Comparison of ENCODE assay signal across 8 mouse cellular contexts in genomic region chr4:133601721-133602218, GRCm38 (mm10). TPM values are rescaled to one million over a fixed set of nuclear protein-coding genes. Genes with fewer than 3 reads are reported as not detected.
DNase-seq lines count a peak whose midpoint lies in the region; ATAC-seq and TF ChIP-seq lines count a peak whose summit lies in the region.

Gene Sfn (minus strand): TSS chr4:133602168.

- TF ChIP-seq POLR2A in MEL (IDR thresholded peaks at IDR 0.05; ENCODE audit: control insufficient read depth in 1 of 2, insufficient read depth in 1 of 2, low read depth in 1 of 2, low read length in 2 of 2, poor library complexity in 1 of 2), result no peak
- 0 out of 2 replicates have a peak, but pooled peaks have one; percentile 43 for TF ChIP-seq POLR2A in limb, embryonic 14.5 days (IDR thresholded peaks at IDR 0.05; ENCODE audit: borderline replicate concordance, extremely low read depth, insufficient read depth, insufficient read length)

- no peaks in the 10 kb centered on the region for H3K27me3 ChIP-seq in MEL (ENCODE audit: control insufficient read depth in 1 of 2, insufficient read depth in 2 of 2, low read length in 2 of 2)
- peaks cover 53% of the 10 kb centered on the region for H3K27me3 ChIP-seq in embryonic facial prominence, embryonic 12.5 days
- peaks cover 67% of the 10 kb centered on the region for H3K27me3 ChIP-seq in hindbrain, embryonic 13.5 days
- H3K27me3 ChIP-seq in limb, embryonic 14.5 days (ENCODE audit: control insufficient read depth, insufficient read depth, low read length), result peaks cover 35% of the 10 kb centered on the region

- H3K9ac ChIP-seq in MEL (ENCODE audit: control insufficient read depth, low read depth, low read length, poor library complexity, severe bottlenecking), result no peak within 1 kb of the TSS
- no peak within 1 kb of the TSS for H3K9ac ChIP-seq in embryonic facial prominence, embryonic 12.5 days
- no peak within 1 kb of the TSS for H3K9ac ChIP-seq in hindbrain, embryonic 13.5 days
- H3K9ac ChIP-seq in limb, embryonic 14.5 days (ENCODE audit: low read depth, low read length, severe bottlenecking), result peak within 1 kb of the TSS; percentile 21; the same call in 1 of the 2 replicates

- no peaks in the 10 kb centered on the region; a peak in 1 of 4 replicates for H3K36me3 ChIP-seq in MEL (ENCODE audit: control insufficient read depth in 1 of 2, insufficient read depth in 2 of 2, low read length in 2 of 2)
- H3K36me3 ChIP-seq in embryonic facial prominence, embryonic 12.5 days, result peaks cover 25% of the 10 kb centered on the region
- H3K36me3 ChIP-seq in hindbrain, embryonic 13.5 days, result peaks cover 31% of the 10 kb centered on the region
- peaks cover 30% of the 10 kb centered on the region for H3K36me3 ChIP-seq in limb, embryonic 14.5 days (ENCODE audit: control insufficient read depth, insufficient read depth, low read length)

- WGBS in embryonic facial prominence, embryonic 12.5 days, result 2% methylated on average over 16 of the region's 16 CpGs
- WGBS in hindbrain, embryonic 13.5 days, result 3% methylated on average over 16 of the region's 16 CpGs
- WGBS in limb, embryonic 14.5 days, result 2% methylated on average over 16 of the region's 16 CpGs

- no peak within 1 kb of the TSS for H3K27ac ChIP-seq in MEL (ENCODE audit: control insufficient read depth, low read depth, low read length)
- 0 out of 2 replicates have a peak within 1 kb of the TSS, but pooled peaks have one; percentile 17 for H3K27ac ChIP-seq in embryonic facial prominence, embryonic 12.5 days
- H3K27ac ChIP-seq in hindbrain, embryonic 13.5 days, result no peak within 1 kb of the TSS
- no peak within 1 kb of the TSS for H3K27ac ChIP-seq in limb, embryonic 14.5 days (replicated peaks; ENCODE audit: low read depth, low read length)

- no peak within 1 kb of the TSS for H3K4me3 ChIP-seq in MEL (ENCODE audit: control insufficient read depth in 1 of 2, insufficient read depth in 1 of 2, low read depth in 2 of 2, low read length in 2 of 2)
- H3K4me3 ChIP-seq in embryonic facial prominence, embryonic 12.5 days, result peak within 1 kb of the TSS; percentile 27
- H3K4me3 ChIP-seq in hindbrain, embryonic 13.5 days, result peak within 1 kb of the TSS; percentile 11
- peak within 1 kb of the TSS; percentile 19 for H3K4me3 ChIP-seq in limb, embryonic 14.5 days (replicated peaks; ENCODE audit: low read length)

- H3K9me3 ChIP-seq in MEL (replicated peaks; ENCODE audit: insufficient read depth, low read length), result no peaks in the 10 kb centered on the region
- no peaks in the 10 kb centered on the region for H3K9me3 ChIP-seq in embryonic facial prominence, embryonic 12.5 days
- H3K9me3 ChIP-seq in hindbrain, embryonic 13.5 days, result no peaks in the 10 kb centered on the region
- no peaks in the 10 kb centered on the region for H3K9me3 ChIP-seq in limb, embryonic 14.5 days (ENCODE audit: control insufficient read depth, low read length)

- DNase-seq in CD4-positive helper T cell, adult 2 months (ENCODE audit: low read depth, low spot score), result peak; percentile 82
- DNase-seq in MEL (ENCODE audit: low read depth, low spot score), result no peak
- peak; percentile 70 for DNase-seq in limb, embryonic 14.5 days (ENCODE audit: low spot score)
- DNase-seq in natural killer cell, adult 2 months (ENCODE audit: low spot score in 2 of 2), result peak; percentile 33 to 74
- peak; percentile 85 for DNase-seq in thymus, postnatal 4 days
- no peak for DNase-seq in right cerebral cortex, adult 2 months (ENCODE audit: low spot score in 2 of 2)

- peaks cover 0 to 3% of the 10 kb centered on the region in 2 experiments; a peak in 1 of 4 replicates for H3K4me1 ChIP-seq in MEL (ENCODE audit: control insufficient read depth in 1 of 2, insufficient read depth in 2 of 2, low read length in 2 of 2)
- peaks cover 4% of the 10 kb centered on the region; the same call in 1 of the 2 replicates for H3K4me1 ChIP-seq in embryonic facial prominence, embryonic 12.5 days
- H3K4me1 ChIP-seq in hindbrain, embryonic 13.5 days (replicated peaks), result peaks cover 17% of the 10 kb centered on the region
- peaks cover 4% of the 10 kb centered on the region; the same call in 1 of the 2 replicates for H3K4me1 ChIP-seq in limb, embryonic 14.5 days (ENCODE audit: control insufficient read depth, insufficient read depth, low read length)

- peak within 1 kb of the TSS; percentile 30 for H3K4me2 ChIP-seq in embryonic facial prominence, embryonic 12.5 days (replicated peaks)
- H3K4me2 ChIP-seq in hindbrain, embryonic 13.5 days, result peak within 1 kb of the TSS; percentile 19; the same call in 1 of the 2 replicates
- H3K4me2 ChIP-seq in limb, embryonic 14.5 days (replicated peaks; ENCODE audit: low read depth, low read length, severe bottlenecking), result peak within 1 kb of the TSS; percentile 32; the same call in 1 of the 2 replicates

- TF ChIP-seq CTCF in MEL (IDR thresholded peaks at IDR 0.05 in 2 of 3, conservative IDR thresholded peaks at IDR 0.05 in 1 of 3; ENCODE audit: control insufficient read depth in 1 of 3, insufficient read depth in 1 of 3, low read depth in 2 of 3, low read length in 3 of 3, poor library complexity in 1 of 3, severe bottlenecking in 1 of 3), result peak; percentile 39 to 64 (median 54)

- no peak for ATAC-seq in embryonic facial prominence, embryonic 12.5 days (ENCODE audit: insufficient number of reproducible peaks, insufficient read depth, low FRiP score, low TSS enrichment)
- no peak for ATAC-seq in hindbrain, embryonic 13.5 days (ENCODE audit: low FRiP score)
- ATAC-seq in limb, embryonic 14.5 days (ENCODE audit: low FRiP score, low read depth), result 0 out of 2 replicates have a peak, but pooled peaks have one; percentile 9

- no peaks in the 10 kb centered on the region; the same call in 1 of the 2 replicates for H3K79me2 ChIP-seq in MEL (ENCODE audit: control insufficient read depth, insufficient read depth, low read length, poor library complexity)

- no peak for TF ChIP-seq EP300 in MEL (IDR thresholded peaks at IDR 0.05; ENCODE audit: low read depth in 1 of 2, low read length in 2 of 2)

- no peak; the same call in 1 of the 2 replicates for TF ChIP-seq RAD21 in MEL (IDR thresholded peaks at IDR 0.05; ENCODE audit: low read depth, low read length)

TF ChIP-seq in MEL, 35 proteins besides CTCF, POLR2A, EP300 and RAD21:
- TF ChIP-seq SMC3 (IDR thresholded peaks at IDR 0.05; ENCODE audit: low read depth, low read length), result peak; percentile 25; the same call in 1 of the 2 replicates
- no peak for TF ChIP-seq CHD2 (IDR thresholded peaks at IDR 0.05; ENCODE audit: low read length)
TF ChIP-seq in MEL: peak in this region for 1.

RNA-seq across cellular contexts. Expression of gene Sfn, which starts in this region (rescaled TPM):
- total RNA-seq in MEL (2012; rRNA removed), result 0.12 and 0.13 TPM in 2 replicates
- under 1 TPM in 1 of 2 experiments, not detected in 1; 0.19 TPM for polyA plus RNA-seq in MEL (2012; ENCODE audit: insufficient read depth in 1 of 2, insufficient read length in 2 of 2, low read depth in 1 of 2, low replicate concordance in 2 of 2, missing spikeins in 1 of 2)
- polyA plus RNA-seq in embryonic facial prominence, embryonic 12.5 days (2016; fragmentation: Nextera tagmentation; extraction: Ambion mirVana), result 44.4 and 52.7 TPM in 2 replicates
- 2.8 and 4.1 TPM in 2 replicates for polyA plus RNA-seq in hindbrain, embryonic 13.5 days (2015; fragmentation: Nextera tagmentation; extraction: Ambion mirVana)
- polyA plus RNA-seq in limb, embryonic 14.5 days (2012; rRNA removed), result 112 and 139 TPM in 2 replicates
- polyA plus RNA-seq in limb, embryonic 14.5 days (2014; fragmentation: Nextera tagmentation; extraction: Ambion mirVana), result 243 and 295 TPM in 2 replicates

Comparison
In these comparisons a context has a peak if more than half of its experiments do, and no peak if none do; other contexts are left out.
1. DNase-seq: peak in CD4-positive helper T cell, adult 2 months (single experiment), limb, embryonic 14.5 days (single experiment), natural killer cell, adult 2 months (2 of 2) and thymus, postnatal 4 days (single experiment); none in MEL (single experiment) and right cerebral cortex, adult 2 months (0 of 2).
2. H3K4me3 ChIP-seq: peak in embryonic facial prominence, embryonic 12.5 days (single experiment), hindbrain, embryonic 13.5 days (single experiment) and limb, embryonic 14.5 days (single experiment); none in MEL (0 of 2).
3. Peak in every context shown above with its lines, with median percentiles within 50 percentile points of each other: H3K4me2 ChIP-seq.